Mouse (Mus musculus): ENCODE measurements around the gene Gstk1. TPM values are rescaled to one million over a fixed set of nuclear protein-coding genes. Genes with fewer than 3 reads are reported as not detected.

Gstk1 gene
- polyA plus RNA-seq, 1 experiment from 2014 or later = 16.9 TPM

DNA sequence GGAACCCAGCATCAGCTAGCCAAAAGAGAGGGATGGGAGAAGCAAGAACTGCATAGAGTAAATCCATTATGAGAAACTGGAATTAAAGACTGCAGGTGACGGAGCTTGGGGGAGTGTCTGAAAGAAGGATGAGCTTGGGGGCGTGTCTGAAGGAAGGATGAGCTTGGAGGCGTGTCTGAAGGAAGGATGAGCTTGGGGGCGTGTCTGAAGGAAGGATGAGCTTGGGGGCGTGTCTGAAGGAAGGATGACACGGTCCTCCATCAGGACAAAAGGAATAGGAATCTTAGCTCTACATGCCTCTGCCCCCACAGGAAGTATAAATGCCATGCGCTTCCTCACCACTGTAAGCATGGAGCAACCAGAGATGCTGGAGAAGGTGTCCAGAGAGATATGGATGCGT, 1.4 kb downstream of the Gstk1 start:
- no peak for ATAC-seq (replicated peaks; ENCODE audit: insufficient number of reproducible peaks, insufficient read depth, low FRiP score, low read depth)

DNA sequence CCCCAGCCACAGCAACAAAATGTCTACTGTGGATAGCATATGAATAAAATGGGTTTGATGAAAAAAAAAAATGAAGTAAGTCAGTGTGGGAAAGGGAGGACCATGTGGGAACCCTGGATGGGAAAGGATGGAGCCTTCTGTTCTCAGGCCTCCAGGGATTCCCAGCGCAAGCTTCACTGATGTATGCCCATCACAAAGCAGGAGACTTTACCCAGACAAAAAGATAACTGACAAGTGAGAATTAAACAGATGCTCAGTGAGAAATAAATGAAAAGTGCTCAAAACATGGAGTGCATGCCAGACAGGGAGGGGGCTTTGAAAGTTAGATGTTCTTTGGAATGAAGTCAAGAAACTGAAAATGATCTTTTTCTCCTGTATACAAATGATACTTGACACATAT, 2.2 kb downstream of the Gstk1 start:
- Histone ChIP-seq H3K36me3 (no peaks in the 10 kb centered on the region), H3K9me3 (replicated peaks) (no peaks in the 10 kb centered on the region), H3K4me2 (no peak overlapping the region), H3K27ac (no peak overlapping the region), H3K4me1 (replicated peaks) (peaks cover 9% of the 10 kb centered on the region; the same call in 1 of the 2 replicates), H3K27me3 (peaks cover 8% of the 10 kb centered on the region), H3K4me3 (no peak overlapping the region), H3K9ac (no peak overlapping the region)
- WGBS = 85% methylated on average over 1 of the region's 1 CpGs
- ATAC-seq (replicated peaks; ENCODE audit: insufficient number of reproducible peaks, insufficient read depth, low FRiP score, low read depth) = no peak

More for the DNA sequence above, 1.4 kb downstream of the Gstk1 start:
- Histone ChIP-seq H3K4me1 (replicated peaks) (peaks cover 9% of the 10 kb centered on the region; the same call in 1 of the 2 replicates), H3K27ac (no peak overlapping the region), H3K9me3 (replicated peaks) (no peaks in the 10 kb centered on the region), H3K27me3 (peaks cover 8% of the 10 kb centered on the region), H3K4me2 (no peak overlapping the region), H3K9ac (no peak overlapping the region), H3K36me3 (no peaks in the 10 kb centered on the region), H3K4me3 (no peak overlapping the region)
- WGBS = 14% methylated on average over 8 of the region's 8 CpGs

DNA sequence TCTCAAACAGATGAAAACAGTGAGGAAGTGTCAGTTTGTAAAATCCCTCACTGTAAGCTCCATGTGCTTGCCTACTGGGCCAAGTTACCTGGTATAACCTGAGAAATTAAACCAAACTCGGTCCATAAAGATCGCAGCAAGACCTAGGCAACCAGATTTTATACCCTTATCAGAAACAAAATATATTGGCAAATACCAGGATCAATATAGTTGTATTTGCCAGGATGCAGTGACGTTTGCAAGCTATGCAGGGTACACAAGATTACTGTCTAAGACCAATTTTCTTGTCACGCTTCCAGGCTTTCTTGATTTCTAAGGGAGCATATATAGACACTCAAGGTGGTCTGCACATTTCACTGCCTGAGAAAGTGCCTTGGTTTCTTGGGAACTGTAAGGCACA, 6.1 kb downstream of the Gstk1 start:
- Histone ChIP-seq H3K4me3 (no peak overlapping the region), H3K27me3 (peaks cover 6% of the 10 kb centered on the region), H3K4me2 (no peak overlapping the region), H3K4me1 (replicated peaks) (no peaks in the 10 kb centered on the region), H3K36me3 (no peaks in the 10 kb centered on the region), H3K9me3 (replicated peaks) (no peaks in the 10 kb centered on the region), H3K9ac (no peak overlapping the region), H3K27ac (no peak overlapping the region)
- 77% methylated on average over 4 of the region's 4 CpGs for WGBS
- no peak for ATAC-seq (replicated peaks; ENCODE audit: insufficient number of reproducible peaks, insufficient read depth, low FRiP score, low read depth)

DNA sequence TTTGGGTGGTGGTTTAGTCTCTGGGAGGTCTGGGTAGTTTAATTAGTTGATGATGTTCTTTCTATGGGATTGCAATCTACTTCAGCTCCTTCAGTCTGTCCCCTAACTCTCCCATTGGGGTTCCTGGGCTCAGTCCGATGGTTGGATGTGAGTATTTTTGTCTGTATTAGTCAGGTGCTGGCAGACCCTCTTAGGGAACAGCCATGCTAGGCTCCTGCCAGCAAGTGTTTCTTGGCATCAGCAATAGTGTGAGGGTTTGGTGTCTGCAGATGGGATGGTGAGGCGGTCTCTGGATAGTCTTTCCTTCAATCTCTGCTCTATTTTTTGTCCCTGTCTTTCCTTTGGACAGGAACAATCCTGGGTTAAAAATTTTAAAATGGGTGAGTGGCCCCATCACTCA, 7.4 kb downstream of the Gstk1 start:
- Histone ChIP-seq H3K4me2 (no peak overlapping the region), H3K4me3 (no peak overlapping the region), H3K9ac (no peak overlapping the region), H3K4me1 (replicated peaks) (0 out of 2 replicates have a peak, but pooled peaks cover 2% of the 10 kb centered on the region), H3K36me3 (no peaks in the 10 kb centered on the region), H3K27ac (no peak overlapping the region), H3K9me3 (replicated peaks) (no peaks in the 10 kb centered on the region), H3K27me3 (no peaks in the 10 kb centered on the region)
- ATAC-seq (replicated peaks; ENCODE audit: insufficient number of reproducible peaks, insufficient read depth, low FRiP score, low read depth) = no peak
- WGBS = 65% methylated on average over 2 of the region's 2 CpGs

DNA sequence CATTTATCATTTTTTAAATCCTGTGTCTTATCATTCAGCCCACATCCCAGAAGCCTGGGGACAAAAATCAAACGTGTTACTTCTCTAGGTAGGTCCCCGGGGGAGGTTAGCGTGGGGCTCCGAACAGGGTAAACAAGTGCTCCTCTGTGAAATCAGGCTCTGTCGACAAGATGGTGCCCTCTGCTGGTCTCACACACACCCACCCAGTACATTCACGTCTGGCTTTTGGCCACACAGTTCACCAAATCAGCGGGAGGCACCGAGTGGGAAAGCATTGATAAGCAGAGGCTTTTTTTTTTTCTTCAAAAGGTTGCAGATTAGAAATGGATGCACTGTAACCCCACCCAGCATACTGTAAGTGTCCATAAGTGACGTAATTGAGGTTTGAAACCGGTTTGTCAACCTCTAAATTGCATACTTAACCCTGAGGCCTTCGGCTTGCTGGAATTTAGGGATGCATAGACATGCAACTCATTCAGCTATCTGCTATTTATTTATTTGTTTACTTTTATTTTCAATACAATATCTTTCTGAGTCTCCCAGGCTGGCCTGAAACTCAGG, 11.6 kb downstream of the Gstk1 start:
- ATAC-seq (replicated peaks; ENCODE audit: insufficient number of reproducible peaks, insufficient read depth, low FRiP score, low read depth) = no peak
- Histone ChIP-seq H3K9me3 (replicated peaks) (no peaks in the 10 kb centered on the region), H3K27ac (no peak overlapping the region), H3K9ac (no peak overlapping the region), H3K36me3 (no peaks in the 10 kb centered on the region), H3K4me2 (0 out of 2 replicates have a peak overlapping the region, but pooled peaks have one; percentile 25), H3K4me3 (no peak overlapping the region), H3K27me3 (no peaks in the 10 kb centered on the region), H3K4me1 (replicated peaks) (0 out of 2 replicates have a peak, but pooled peaks cover 2% of the 10 kb centered on the region)
- 19% methylated on average over 11 of the region's 11 CpGs for WGBS

DNA sequence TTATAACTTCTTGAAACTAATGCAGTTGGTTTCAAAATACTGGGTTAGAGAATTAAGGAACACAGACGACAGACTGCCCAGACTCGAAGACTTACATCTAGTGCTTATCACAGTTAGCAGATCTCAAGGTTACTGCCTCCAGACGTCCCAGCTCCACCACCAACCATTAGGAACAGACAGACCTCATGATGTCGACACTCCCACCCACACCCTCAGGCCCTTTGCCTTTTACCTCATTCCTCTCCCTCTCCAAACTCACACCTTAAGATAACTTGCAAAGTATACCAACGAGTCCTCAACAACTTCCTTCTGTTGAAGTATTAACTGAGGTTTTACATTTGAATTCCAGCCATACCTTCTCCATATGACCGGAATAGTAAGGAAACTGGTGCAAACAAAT, 14.7 kb downstream of the Gstk1 start:
- no peak for ATAC-seq (replicated peaks; ENCODE audit: insufficient number of reproducible peaks, insufficient read depth, low FRiP score, low read depth)
- Histone ChIP-seq H3K9ac (no peak overlapping the region), H3K27me3 (no peaks in the 10 kb centered on the region), H3K36me3 (no peaks in the 10 kb centered on the region), H3K4me1 (replicated peaks) (peaks cover 6% of the 10 kb centered on the region; the same call in 1 of the 2 replicates), H3K9me3 (replicated peaks) (no peaks in the 10 kb centered on the region), H3K4me3 (no peak overlapping the region), H3K27ac (no peak overlapping the region), H3K4me2 (no peak overlapping the region)
- 45% methylated on average over 6 of the region's 6 CpGs for WGBS

DNA sequence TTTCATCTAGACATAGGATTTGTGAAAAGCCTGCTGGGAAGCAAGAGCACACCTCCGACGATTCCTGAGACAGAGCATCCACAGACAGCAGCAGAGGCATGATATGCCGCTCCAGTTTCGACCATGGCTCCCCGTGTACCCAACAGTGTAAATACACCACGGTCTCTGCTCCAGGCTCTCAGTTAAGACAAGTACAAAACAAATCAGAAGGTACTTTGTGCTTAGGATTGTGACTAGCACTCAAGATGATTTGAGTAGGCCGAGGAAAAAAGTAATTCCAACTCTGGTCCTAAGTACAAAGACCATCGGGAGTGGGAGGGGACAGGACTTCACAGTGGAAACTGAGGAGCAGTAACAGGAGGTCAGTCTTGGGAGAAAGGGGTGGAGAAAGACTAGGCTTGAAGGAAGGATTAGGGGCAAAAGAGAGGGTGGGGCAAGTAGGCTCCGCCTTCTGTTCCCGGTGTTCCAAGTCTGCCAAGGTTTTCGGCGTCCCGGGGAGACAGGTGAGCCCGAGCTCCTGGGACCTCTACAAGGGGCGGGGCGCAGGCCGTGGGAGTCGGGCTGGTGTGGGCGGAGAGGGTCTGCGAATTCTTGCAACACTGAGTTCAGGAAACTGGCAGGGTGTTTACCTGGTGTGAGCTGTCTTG, 15.9 kb downstream of the Gstk1 start, which contains the start of gene Tmem139:
Tmem139 (plus strand) TSS at position 447 of the 647 bp plus-strand sequence.
- Histone ChIP-seq H3K4me2 (peak within 1 kb of the TSS; percentile 28), H3K36me3 (no peaks in the 10 kb centered on the region), H3K9me3 (replicated peaks) (no peaks in the 10 kb centered on the region), H3K4me3 (peak within 1 kb of the TSS; percentile 8; the same call in 1 of the 2 replicates), H3K4me1 (replicated peaks) (peaks cover 12% of the 10 kb centered on the region; the same call in 1 of the 2 replicates), H3K27me3 (no peaks in the 10 kb centered on the region), H3K27ac (no peak within 1 kb of the TSS), H3K9ac (no peak within 1 kb of the TSS)
- ATAC-seq (replicated peaks; ENCODE audit: insufficient number of reproducible peaks, insufficient read depth, low FRiP score, low read depth) = no peak
- whole genome bisulfite sequencing = 17% methylated on average over 20 of the region's 20 CpGs

DNA sequence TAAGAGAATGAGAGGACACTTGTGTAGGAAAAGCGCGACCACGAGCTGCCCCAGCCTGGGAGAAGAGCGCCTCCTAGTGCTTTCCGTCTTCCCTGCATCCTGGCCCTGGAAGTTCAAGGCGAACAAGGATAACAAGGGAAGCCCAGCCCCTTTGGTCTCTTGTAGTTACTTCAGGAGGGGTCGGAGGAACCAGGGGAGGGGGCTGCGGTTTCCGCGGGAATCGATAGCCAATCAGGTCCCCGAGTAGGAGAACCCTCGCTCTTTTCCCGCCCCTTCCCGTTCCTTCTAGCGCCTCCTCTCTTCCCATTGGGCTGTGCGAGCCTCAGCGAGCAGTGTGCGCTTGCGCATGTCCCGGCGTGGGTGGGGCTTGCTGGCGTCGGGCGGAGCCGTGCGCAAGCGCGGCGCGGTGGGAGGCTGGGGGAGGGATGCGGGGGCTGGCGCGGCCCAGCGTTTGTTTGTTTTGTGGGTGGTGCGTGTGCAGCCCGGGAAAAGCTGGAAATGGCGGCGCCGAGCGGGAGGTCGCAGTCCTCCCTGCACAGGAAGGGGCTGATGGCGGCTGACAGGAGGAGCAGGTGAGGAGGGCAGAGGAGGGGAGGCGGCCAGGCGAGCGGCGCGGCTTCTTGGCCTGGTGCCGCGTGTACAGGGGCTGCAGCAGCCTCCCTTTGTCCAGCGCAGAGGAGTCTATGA, 19.0 kb downstream of the Gstk1 start, which contains the start of gene Casp2:
Casp2 (plus strand) TSS at position 360 of the 687 bp plus-strand sequence.
- peak within 1 kb of the TSS; percentile 81 for H3K4me2 ChIP-seq
- peak within 1 kb of the TSS; percentile 94 for H3K9ac ChIP-seq
- H3K9me3 ChIP-seq (replicated peaks) = no peaks in the 10 kb centered on the region
- under 1% methylated on average over 51 of the region's 51 CpGs for WGBS
- H3K4me1 ChIP-seq (replicated peaks) = peaks cover 13% of the 10 kb centered on the region
- no peaks in the 10 kb centered on the region for H3K27me3 ChIP-seq
- peak within 1 kb of the TSS; percentile 87 for H3K4me3 ChIP-seq
- peaks cover 24% of the 10 kb centered on the region for H3K36me3 ChIP-seq
- ATAC-seq (replicated peaks; ENCODE audit: insufficient number of reproducible peaks, insufficient read depth, low FRiP score, low read depth) = peak; percentile 100
- H3K27ac ChIP-seq = peak within 1 kb of the TSS; percentile 93

DNA sequence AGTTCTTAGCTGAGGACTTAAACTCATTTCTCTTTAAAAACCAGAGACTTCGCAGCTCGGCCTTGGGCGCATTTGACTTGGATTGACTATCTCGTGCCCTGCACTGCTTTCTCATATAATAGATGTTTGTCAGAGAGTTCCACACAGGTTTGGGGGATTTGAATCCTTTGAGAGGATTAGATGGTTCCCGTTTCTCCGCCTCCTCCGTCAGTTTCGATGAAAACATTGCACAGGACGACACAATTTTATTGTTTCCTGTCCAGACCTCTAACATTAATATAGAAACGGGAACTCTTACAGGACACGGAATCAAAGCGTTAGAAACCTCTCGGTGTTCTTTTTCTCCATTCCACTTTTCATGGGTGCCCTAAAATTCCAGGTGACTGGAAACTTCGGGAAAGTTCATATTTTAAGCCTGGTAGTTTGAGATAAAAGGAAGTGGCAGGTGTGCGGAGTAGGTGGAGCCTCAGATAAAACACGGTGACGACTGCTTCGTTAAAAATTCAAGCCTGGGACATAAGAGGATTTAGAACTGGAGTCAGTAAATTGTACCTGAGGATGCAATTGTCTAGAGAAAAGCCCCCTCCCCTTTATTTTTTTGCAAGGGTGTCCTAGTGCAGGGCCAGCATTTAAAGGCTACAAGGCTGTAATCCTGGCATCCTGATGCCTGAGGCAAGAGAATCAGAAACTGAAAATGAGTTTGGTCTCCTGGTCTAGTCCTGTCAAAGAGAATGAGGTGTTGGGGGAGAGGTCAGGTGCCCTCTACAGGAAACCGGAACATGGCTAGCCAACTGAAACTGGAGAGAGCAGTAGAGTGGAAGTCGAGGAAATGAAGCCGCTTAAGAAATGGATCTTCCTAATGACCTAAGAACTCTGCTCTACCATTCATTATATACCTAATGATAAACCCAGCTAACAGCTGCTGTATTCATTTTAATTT, 19.9 kb downstream of the Gstk1 start:
- peaks cover 13% of the 10 kb centered on the region for H3K4me1 ChIP-seq (replicated peaks)
- ATAC-seq (replicated peaks; ENCODE audit: insufficient number of reproducible peaks, insufficient read depth, low FRiP score, low read depth) = no peak

DNA sequence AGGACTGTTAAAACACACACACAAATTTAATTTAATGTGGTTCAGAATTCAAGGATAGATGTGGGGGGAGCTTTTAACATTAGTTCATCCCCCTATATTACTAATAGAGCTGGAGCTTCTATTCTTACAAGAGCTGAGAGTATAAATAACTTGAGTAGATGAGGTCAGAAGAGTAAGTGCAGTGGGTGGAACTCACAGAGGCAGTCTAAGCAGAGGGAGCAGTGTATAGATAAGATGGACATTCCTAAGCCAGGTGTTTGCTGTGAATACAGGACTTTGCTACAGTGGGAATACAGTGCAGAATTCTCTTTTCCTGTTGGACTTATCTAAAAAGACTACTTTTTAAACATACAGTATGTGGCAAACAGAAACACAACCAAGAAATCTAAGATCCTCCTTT, 25.1 kb downstream of the Gstk1 start:
- Histone ChIP-seq H3K36me3 (peaks cover 65% of the 10 kb centered on the region), H3K4me1 (replicated peaks) (peaks cover 11% of the 10 kb centered on the region), H3K9me3 (replicated peaks) (no peaks in the 10 kb centered on the region), H3K9ac (no peak overlapping the region), H3K27me3 (no peaks in the 10 kb centered on the region), H3K4me2 (no peak overlapping the region), H3K27ac (peak overlapping the region; percentile 27; the same call in 1 of the 2 replicates), H3K4me3 (no peak overlapping the region)
- ATAC-seq (replicated peaks; ENCODE audit: insufficient number of reproducible peaks, insufficient read depth, low FRiP score, low read depth) = no peak

More for the DNA sequence above, 19.9 kb downstream of the Gstk1 start:
- Histone ChIP-seq H3K36me3 (peaks cover 29% of the 10 kb centered on the region), H3K27me3 (no peaks in the 10 kb centered on the region), H3K4me2 (peak overlapping the region; percentile 81), H3K27ac (peak overlapping the region; percentile 93), H3K9me3 (replicated peaks) (no peaks in the 10 kb centered on the region), H3K4me3 (peak overlapping the region; percentile 87), H3K9ac (peak overlapping the region; percentile 94)
- under 1% methylated on average over 21 of the region's 21 CpGs for WGBS
